Mouse (Mus musculus): ENCODE measurements around the gene Med28.

Gene Med28

GRCm38 (mm10) chr5:45519960-45520808, at the start of gene Med28:
TSS of gene Med28 (plus strand) at chr5:45520229.
- peak; percentile 100 for DNase-seq

GRCm38 (mm10) chr5:45472880-45473450, 47.1 kb upstream of the Med28 start:
- peak; percentile 85 for DNase-seq

- DNase-seq, result no peak
Measured at GRCm38 (mm10) chr5:45473521-45473920, 46.5 kb upstream of the Med28 start.

GRCm38 (mm10) chr5:45474215-45474614, 45.8 kb upstream of the Med28 start:
- peak; percentile 41 for DNase-seq

GRCm38 (mm10) chr5:45474758-45475157, 45.3 kb upstream of the Med28 start:
- DNase-seq, result no peak

GRCm38 (mm10) chr5:45475771-45476170, 44.3 kb upstream of the Med28 start:
- peak; percentile 61 for DNase-seq

GRCm38 (mm10) chr5:45476288-45476687, 43.7 kb upstream of the Med28 start:
- DNase-seq, result peak; percentile 30

- peak; percentile 57 for DNase-seq
Measured at GRCm38 (mm10) chr5:45477601-45478000, 42.4 kb upstream of the Med28 start.

- DNase-seq, result peak; percentile 61
Measured at GRCm38 (mm10) chr5:45480066-45480465, 40.0 kb upstream of the Med28 start.

GRCm38 (mm10) chr5:45481125-45481524, 38.9 kb upstream of the Med28 start:
- no peak for DNase-seq

- peak; percentile 4 for DNase-seq
Measured at GRCm38 (mm10) chr5:45482607-45483006, 37.4 kb upstream of the Med28 start.

- peak; percentile 35 for DNase-seq
Measured at GRCm38 (mm10) chr5:45483654-45484053, 36.4 kb upstream of the Med28 start.

- no peak for DNase-seq
Measured at GRCm38 (mm10) chr5:45491776-45492175, 28.3 kb upstream of the Med28 start.

GRCm38 (mm10) chr5:45493191-45494092, 26.6 kb upstream of the Med28 start, which contains the start of gene Lap3:
TSS of gene Lap3 (plus strand) at chr5:45493374.
- DNase-seq, result peak; percentile 100

GRCm38 (mm10) chr5:45494093-45494755, 25.8 kb upstream of the Med28 start:
- DNase-seq, result no peak

GRCm38 (mm10) chr5:45495429-45495975, 24.5 kb upstream of the Med28 start:
- DNase-seq, result no peak

GRCm38 (mm10) chr5:45496042-45496441, 24.0 kb upstream of the Med28 start:
- no peak for DNase-seq

GRCm38 (mm10) chr5:45496479-45496878, 23.6 kb upstream of the Med28 start:
- DNase-seq, result no peak

- DNase-seq, result no peak
Measured at GRCm38 (mm10) chr5:45496930-45497550, 23.0 kb upstream of the Med28 start.

- no peak for DNase-seq
Measured at GRCm38 (mm10) chr5:45497564-45497963, 22.5 kb upstream of the Med28 start.

- DNase-seq, result no peak
Measured at GRCm38 (mm10) chr5:45510071-45510470, 10.0 kb upstream of the Med28 start.

GRCm38 (mm10) chr5:45512908-45513307, 7.1 kb upstream of the Med28 start:
- peak; percentile 64 for DNase-seq

Measured in heart, adult 11 months (tissue).